Mouse (Mus musculus) neural tube, embryonic 13.5 days (tissue): ENCODE data around the gene Abhd14a. TPM values are rescaled to one million over a fixed set of nuclear protein-coding genes. Genes with fewer than 3 reads are reported as not detected.

ENCODE experiments used
- ATAC-seq: fragments of 200-750 bp; cut with Nextera tagmentation; 2 replicates; pipeline ENCODE4 v1.8.0; 2017; ENCODE audit warnings: low read depth, mild to moderate bottlenecking, moderate TSS enrichment, moderate library complexity
- H3K27ac ChIP-seq: fragments of 300-500 bp; sonication (generic); replicated peaks from 2 replicates; pipeline ENCODE4 v1.5.1; 2015; ENCODE audit warnings: moderate library complexity, mild to moderate bottlenecking, inconsistent platforms
- H3K27me3 ChIP-seq: fragments of 300-500 bp; sonication (generic); 2 replicates; pipeline ENCODE4 v1.6.1; 2015; ENCODE audit warnings: mild to moderate bottlenecking, inconsistent platforms
- H3K36me3 ChIP-seq: fragments of 300-500 bp; sonication (generic); 2 replicates; pipeline ENCODE4 v1.6.1; 2015; ENCODE audit warnings: mild to moderate bottlenecking, inconsistent platforms
- H3K4me1 ChIP-seq: fragments of 300-500 bp; sonication (generic); replicated peaks from 2 replicates; pipeline ENCODE4 v1.6.1; 2015; ENCODE audit warnings: inconsistent platforms
- H3K4me2 ChIP-seq: fragments of 300-500 bp; sonication (generic); 2 replicates; pipeline ENCODE4 v1.6.1; 2015; ENCODE audit warnings: inconsistent platforms, mild to moderate bottlenecking, moderate library complexity
- H3K4me3 ChIP-seq: fragments of 300-500 bp; sonication (generic); 2 replicates; pipeline ENCODE4 v1.5.1; 2015; ENCODE audit warnings: mild to moderate bottlenecking, inconsistent platforms
- H3K9ac ChIP-seq: fragments of 300-500 bp; sonication (generic); 2 replicates; pipeline ENCODE4 v1.6.1; 2015; ENCODE audit warnings: moderate library complexity, mild to moderate bottlenecking, inconsistent platforms
- H3K9me3 ChIP-seq: fragments of 300-500 bp; sonication (generic); 2 replicates; pipeline ENCODE4 v1.6.1; 2016; ENCODE audit warnings: inconsistent platforms
- WGBS: fragments of 180-500 bp; shearing (Covaris S2); methylation state at CpG from one replicate; pipeline ENCODE4 v1.1.7; 2015; 5-methylcytosine and 5-hydroxymethylcytosine counted together
- polyA plus RNA-seq: library from polyadenylated mRNA; unstranded; fragments of >200 nt; fragmentation: Nextera tagmentation; extraction: Ambion mirVana; gene quantifications from 2 replicates; pipeline ENCODE4 v1.2.1, GENCODE M21; 2015

Gene Abhd14a
- polyA plus RNA-seq, 1 experiment from 2014 or later, result 57.4 TPM

GRCm38 (mm10) chr9:106467746-106468145 is 20.3 kb upstream of the Abhd14a start:
- 0 out of 2 replicates have a peak, but pooled peaks cover 6% of the 10 kb centered on the region for H3K27me3 ChIP-seq
- ATAC-seq, result no peak
- peaks cover 35% of the 10 kb centered on the region for H3K4me1 ChIP-seq
- no peak overlapping the region for H3K4me3 ChIP-seq
- peaks cover 15% of the 10 kb centered on the region for H3K36me3 ChIP-seq
- 84% methylated on average over 7 of the region's 7 CpGs for WGBS
- no peak overlapping the region for H3K27ac ChIP-seq
- H3K4me2 ChIP-seq, result no peak overlapping the region
- H3K9ac ChIP-seq, result no peak overlapping the region
- H3K9me3 ChIP-seq, result no peaks in the 10 kb centered on the region

DNA sequence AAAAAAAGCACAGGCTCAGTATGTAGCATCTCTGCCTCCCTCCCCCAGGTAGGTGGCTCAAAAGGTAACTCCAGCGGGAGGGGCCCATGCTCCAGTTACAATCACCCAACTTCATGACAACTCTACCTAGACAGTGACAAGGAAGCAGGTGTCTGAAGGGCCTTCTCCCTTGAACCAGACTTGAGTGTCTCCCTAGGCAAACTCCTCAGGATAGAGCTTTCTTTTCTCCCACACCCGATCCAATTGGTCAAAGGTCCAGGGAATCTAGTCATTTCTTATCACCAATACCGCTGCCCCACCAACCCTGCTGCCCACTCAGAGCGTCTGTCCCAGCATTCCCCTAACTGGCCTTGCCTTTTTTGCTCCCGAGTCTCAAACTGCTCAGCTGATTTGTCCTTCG is 19.2 kb upstream of the Abhd14a start:
- no peak for ATAC-seq
- Histone ChIP-seq H3K9ac (no peak overlapping the region), H3K4me2 (no peak overlapping the region), H3K4me1 (peaks cover 30% of the 10 kb centered on the region), H3K27me3 (0 out of 2 replicates have a peak, but pooled peaks cover 6% of the 10 kb centered on the region), H3K4me3 (no peak overlapping the region), H3K27ac (no peak overlapping the region), H3K9me3 (no peaks in the 10 kb centered on the region), H3K36me3 (peaks cover 25% of the 10 kb centered on the region)
- WGBS, result 88% methylated on average over 6 of the region's 6 CpGs

DNA sequence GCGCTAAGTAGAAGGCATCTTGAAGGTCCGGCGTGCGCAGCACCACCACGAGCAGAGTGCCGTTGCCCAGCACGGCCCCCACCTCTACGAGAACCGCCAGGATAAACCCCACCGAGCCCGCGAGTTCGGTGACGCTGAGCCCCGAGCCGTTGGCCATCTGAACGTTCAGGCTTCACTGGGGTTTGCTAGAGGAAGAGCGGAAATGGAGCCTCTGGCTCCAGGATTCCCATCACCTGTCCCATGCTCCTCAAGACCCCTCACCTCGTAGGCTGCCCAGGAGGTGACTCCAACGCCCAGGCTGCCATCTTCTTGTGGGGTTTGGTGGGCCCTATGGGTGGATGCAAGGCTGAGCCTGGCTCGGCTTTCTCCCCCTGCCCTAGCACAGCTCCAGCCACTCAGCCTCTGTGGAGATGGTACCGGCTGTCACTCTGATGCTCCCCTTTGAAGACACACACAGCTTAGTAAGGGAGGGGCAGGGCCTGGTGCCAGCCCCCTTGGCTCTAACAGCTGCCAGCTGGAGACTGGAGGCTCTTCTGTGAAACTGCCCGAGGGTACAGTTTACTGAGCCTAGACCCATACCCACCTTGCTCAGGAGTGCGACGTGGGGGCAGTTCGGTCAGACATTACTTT is 18.2 kb upstream of the Abhd14a start, which contains the start of gene Gpr62:
Gene Gpr62 (minus strand): TSS at position 368 of the 630 bp plus-strand sequence.
- Histone ChIP-seq H3K27ac (peak within 1 kb of the TSS; percentile 90), H3K9me3 (no peaks in the 10 kb centered on the region), H3K27me3 (0 out of 2 replicates have a peak, but pooled peaks cover 6% of the 10 kb centered on the region), H3K9ac (peak within 1 kb of the TSS; percentile 82), H3K4me1 (peaks cover 28% of the 10 kb centered on the region), H3K4me3 (peak within 1 kb of the TSS; percentile 51), H3K4me2 (peak within 1 kb of the TSS; percentile 89), H3K36me3 (peaks cover 34% of the 10 kb centered on the region)
- WGBS, result 23% methylated on average over 26 of the region's 26 CpGs
- peak; percentile 64 for ATAC-seq

DNA sequence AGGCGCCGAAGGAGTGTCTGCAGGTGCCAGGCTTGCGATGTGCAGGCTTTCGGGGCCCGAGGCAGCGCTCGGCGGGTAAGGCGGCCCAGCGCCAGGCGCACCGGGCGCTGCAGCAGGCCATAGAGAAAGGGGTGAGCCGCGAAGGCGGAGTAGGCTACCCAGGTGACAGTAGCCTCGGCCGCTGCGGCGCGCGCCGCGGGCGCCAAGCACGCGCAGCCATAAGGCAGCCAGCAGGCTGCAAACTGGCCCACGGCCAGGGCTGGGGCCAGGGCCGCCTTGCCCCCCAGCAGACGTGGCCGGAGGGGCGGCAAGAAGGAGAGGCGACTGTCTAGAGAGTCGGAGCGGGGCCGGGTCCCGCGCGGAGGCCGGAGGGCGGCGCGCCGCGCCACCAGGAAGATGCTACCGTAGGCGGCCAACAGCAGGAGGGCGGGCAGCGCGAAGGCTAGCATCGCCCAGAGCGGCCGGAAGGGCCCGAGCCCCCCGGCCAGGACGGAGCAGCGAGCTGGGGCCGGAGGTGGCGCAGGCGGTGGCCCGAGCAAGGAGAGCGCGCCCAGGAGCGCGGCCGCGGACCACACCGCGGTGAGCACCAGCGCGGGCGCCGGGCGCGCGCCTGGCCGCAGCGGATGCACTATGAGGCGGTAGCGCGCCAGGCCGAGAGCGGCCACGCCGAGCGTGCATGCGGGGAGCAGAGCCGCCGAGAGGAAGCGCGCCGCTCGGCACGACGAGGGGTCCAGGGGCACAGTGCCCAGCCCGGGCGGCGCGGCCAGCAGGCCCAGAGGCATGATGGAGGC is 17.5 kb upstream of the Abhd14a start:
- H3K4me2 ChIP-seq, result peak overlapping the region; percentile 89
- no peaks in the 10 kb centered on the region for H3K9me3 ChIP-seq
- 0 out of 2 replicates have a peak, but pooled peaks cover 6% of the 10 kb centered on the region for H3K27me3 ChIP-seq
- peak overlapping the region; percentile 82 for H3K9ac ChIP-seq
- peak overlapping the region; percentile 51 for H3K4me3 ChIP-seq
- H3K4me1 ChIP-seq, result peaks cover 35% of the 10 kb centered on the region
- H3K36me3 ChIP-seq, result peaks cover 42% of the 10 kb centered on the region
- 1% methylated on average over 98 of the region's 99 CpGs for WGBS
- peak; percentile 80 for ATAC-seq
- peak overlapping the region; percentile 90 for H3K27ac ChIP-seq

DNA sequence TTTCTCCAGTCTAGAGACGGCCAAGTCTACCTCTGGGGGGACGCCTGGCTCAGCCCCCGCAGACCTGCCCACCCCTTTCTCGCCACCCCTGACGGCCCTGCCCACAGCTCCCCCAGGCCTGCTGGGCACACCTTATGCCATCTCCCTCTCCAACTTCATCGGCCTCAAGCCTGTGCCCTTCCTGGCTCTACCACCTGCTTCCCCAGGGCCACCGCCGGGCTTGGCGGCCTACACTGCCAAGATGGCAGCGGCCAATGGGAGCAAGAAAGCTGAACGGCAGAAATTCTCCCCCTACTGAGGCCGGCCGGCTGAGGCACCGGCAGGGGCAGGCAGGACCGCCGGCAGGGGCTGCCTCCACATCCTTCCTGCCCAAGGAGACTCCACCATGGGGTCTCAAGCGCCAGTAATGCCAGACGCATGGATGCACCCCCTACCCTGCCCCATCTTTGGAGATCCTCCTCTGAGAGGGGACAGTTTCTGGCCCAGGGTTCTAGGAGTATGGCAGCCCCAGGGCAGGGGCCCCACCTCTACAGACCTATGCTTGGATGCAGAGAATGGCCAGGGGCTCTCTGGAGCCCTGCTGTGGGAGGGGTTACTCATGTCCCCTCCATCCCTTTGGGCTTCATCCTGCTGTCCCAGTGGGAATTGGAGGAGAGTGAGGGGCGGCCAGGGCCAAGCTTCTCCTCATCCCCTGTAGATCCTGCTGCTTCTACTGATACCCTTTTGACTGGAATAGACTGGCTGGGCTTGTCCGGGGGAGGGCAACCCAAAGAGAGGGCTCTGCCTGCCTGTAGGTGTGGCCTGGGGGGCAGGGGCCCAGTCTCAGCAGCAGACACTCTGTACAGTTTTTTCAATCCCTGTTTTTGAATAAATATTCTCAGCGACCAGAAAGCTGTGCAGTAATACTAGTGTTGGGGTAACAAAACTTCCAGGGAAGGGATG is 15.9 kb upstream of the Abhd14a start:
- Histone ChIP-seq H3K4me3 (no peak overlapping the region), H3K4me1 (peaks cover 50% of the 10 kb centered on the region), H3K27me3 (0 out of 2 replicates have a peak, but pooled peaks cover 6% of the 10 kb centered on the region), H3K9ac (0 out of 2 replicates have a peak overlapping the region, but pooled peaks have one; percentile 82), H3K36me3 (peaks cover 53% of the 10 kb centered on the region), H3K4me2 (no peak overlapping the region), H3K27ac (no peak overlapping the region; the same call in 1 of the 2 replicates), H3K9me3 (no peaks in the 10 kb centered on the region)
- ATAC-seq, result no peak
- WGBS, result 81% methylated on average over 21 of the region's 21 CpGs

GRCm38 (mm10) chr9:106462430-106462800 is 14.9 kb upstream of the Abhd14a start:
- Histone ChIP-seq H3K9ac (no peak overlapping the region), H3K27ac (no peak overlapping the region), H3K27me3 (0 out of 2 replicates have a peak, but pooled peaks cover 6% of the 10 kb centered on the region), H3K36me3 (peaks cover 59% of the 10 kb centered on the region), H3K4me2 (no peak overlapping the region), H3K4me1 (peaks cover 59% of the 10 kb centered on the region), H3K4me3 (no peak overlapping the region), H3K9me3 (no peaks in the 10 kb centered on the region)
- WGBS, result 92% methylated on average over 12 of the region's 12 CpGs
- ATAC-seq, result no peak

DNA sequence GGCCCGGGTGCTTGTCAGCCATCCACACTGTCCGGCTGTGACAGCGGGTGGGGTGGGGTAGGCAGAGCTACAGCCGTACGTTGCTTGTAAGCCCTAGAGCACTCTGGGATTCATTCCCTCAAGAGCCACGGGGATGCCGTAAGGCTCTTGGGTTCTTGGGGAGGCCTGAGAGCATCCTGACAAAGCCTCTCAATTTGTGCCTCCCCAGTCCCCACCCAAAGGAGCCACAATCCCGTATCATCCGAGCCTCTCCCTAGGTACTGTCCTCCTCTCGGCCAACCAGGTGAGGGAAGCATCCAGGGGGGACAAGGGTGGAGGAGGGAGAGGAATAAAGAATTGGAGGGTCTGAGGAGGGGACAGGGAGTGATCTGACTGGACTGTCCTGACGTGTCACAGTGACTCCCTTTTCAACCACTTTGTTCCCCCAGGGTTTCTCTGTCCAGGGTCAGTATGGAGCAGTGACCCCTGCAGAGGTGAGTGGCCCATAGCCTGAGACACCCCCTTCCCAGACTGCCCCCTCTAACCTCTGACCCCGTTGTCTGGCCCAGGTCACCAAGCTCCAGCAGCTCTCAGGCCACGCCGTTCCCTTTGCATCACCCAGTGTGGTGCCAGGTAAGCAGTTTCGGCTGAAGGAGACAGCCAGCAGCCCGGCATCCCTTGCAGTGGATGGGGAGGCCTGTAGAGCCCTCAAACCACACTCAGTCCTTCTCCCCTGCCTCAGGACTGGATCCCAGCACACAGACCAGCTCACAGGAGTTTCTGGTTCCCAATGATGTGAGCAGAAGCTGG is 14.4 kb upstream of the Abhd14a start:
- no peak overlapping the region for H3K9ac ChIP-seq
- 0 out of 2 replicates have a peak, but pooled peaks cover 6% of the 10 kb centered on the region for H3K27me3 ChIP-seq
- no peak overlapping the region for H3K4me3 ChIP-seq
- 87% methylated on average over 16 of the region's 16 CpGs for WGBS
- no peak for ATAC-seq
- no peak overlapping the region for H3K27ac ChIP-seq
- H3K9me3 ChIP-seq, result no peaks in the 10 kb centered on the region
- no peak overlapping the region for H3K4me2 ChIP-seq
- H3K36me3 ChIP-seq, result peaks cover 61% of the 10 kb centered on the region
- peaks cover 65% of the 10 kb centered on the region for H3K4me1 ChIP-seq

- no peak overlapping the region for H3K4me3 ChIP-seq
- 91% methylated on average over 9 of the region's 9 CpGs for WGBS
- H3K27ac ChIP-seq, result no peak overlapping the region
- no peaks in the 10 kb centered on the region for H3K9me3 ChIP-seq
- peaks cover 61% of the 10 kb centered on the region for H3K36me3 ChIP-seq
- H3K9ac ChIP-seq, result 0 out of 2 replicates have a peak overlapping the region, but pooled peaks have one; percentile 31
- ATAC-seq, result no peak
- H3K27me3 ChIP-seq, result 0 out of 2 replicates have a peak, but pooled peaks cover 6% of the 10 kb centered on the region
- no peak overlapping the region for H3K4me2 ChIP-seq
- peaks cover 72% of the 10 kb centered on the region for H3K4me1 ChIP-seq
These were observed 13.5 kb upstream of the Abhd14a start for GRCm38 (mm10) chr9:106461026-106461415.

GRCm38 (mm10) chr9:106460401-106461025 is 13.0 kb upstream of the Abhd14a start:
- H3K9ac ChIP-seq, result 0 out of 2 replicates have a peak overlapping the region, but pooled peaks have one; percentile 31
- no peak overlapping the region for H3K4me2 ChIP-seq
- H3K27me3 ChIP-seq, result 0 out of 2 replicates have a peak, but pooled peaks cover 6% of the 10 kb centered on the region
- H3K9me3 ChIP-seq, result no peaks in the 10 kb centered on the region
- H3K4me3 ChIP-seq, result no peak overlapping the region
- WGBS, result 81% methylated on average over 18 of the region's 18 CpGs
- H3K36me3 ChIP-seq, result peaks cover 61% of the 10 kb centered on the region
- ATAC-seq, result no peak
- H3K27ac ChIP-seq, result no peak overlapping the region
- peaks cover 72% of the 10 kb centered on the region for H3K4me1 ChIP-seq

DNA sequence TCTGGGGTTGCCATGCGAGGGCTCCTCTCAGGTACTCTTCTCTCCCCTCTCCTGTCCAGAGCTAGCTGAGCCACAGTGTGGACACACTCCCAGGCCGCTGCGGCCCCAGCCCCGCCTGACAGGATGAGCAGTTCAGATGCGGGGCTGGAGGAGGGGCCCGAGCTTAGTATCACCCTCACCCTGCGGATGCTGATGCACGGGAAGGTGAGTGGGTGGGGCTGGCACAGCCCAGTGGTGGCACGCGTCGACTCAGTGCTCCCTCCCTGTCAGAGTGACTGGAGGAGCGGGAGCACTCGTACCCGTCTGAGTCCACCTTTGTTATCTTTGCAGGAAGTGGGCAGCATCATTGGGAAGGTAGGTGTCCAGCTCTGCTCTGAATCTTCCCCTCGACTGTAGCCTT is 12.5 kb upstream of the Abhd14a start:
- peaks cover 72% of the 10 kb centered on the region for H3K4me1 ChIP-seq

More for the DNA sequence above, 12.5 kb upstream of the Abhd14a start:
- no peak overlapping the region for H3K4me3 ChIP-seq
- peaks cover 61% of the 10 kb centered on the region for H3K36me3 ChIP-seq
- no peak overlapping the region for H3K4me2 ChIP-seq
- ATAC-seq, result no peak
- H3K27me3 ChIP-seq, result 0 out of 2 replicates have a peak, but pooled peaks cover 6% of the 10 kb centered on the region
- no peak overlapping the region for H3K27ac ChIP-seq
- H3K9ac ChIP-seq, result 0 out of 2 replicates have a peak overlapping the region, but pooled peaks have one; percentile 38
- WGBS, result 84% methylated on average over 15 of the region's 15 CpGs
- H3K9me3 ChIP-seq, result no peaks in the 10 kb centered on the region
